Mouse (Mus musculus) cortical plate, adult 2 months (tissue): ENCODE measurements at regions not wholly inside any gene's neighbourhood (a gene's known extent, or its start where the extent isn't known, plus 50 kb on each side); places are given as distances from the start of the nearest gene placed in this dataset.

Experiments
- CTCF ChIP-seq: fragments of 200-500 bp; IDR thresholded peaks from 2 replicates; pipeline ENCODE4 v1.5.1; 2011; ENCODE audit warnings: mild to moderate bottlenecking, control low read depth, low read length; ENCODE audit not compliant: insufficient read depth; ENCODE audit errors: extremely low read depth
- POLR2A ChIP-seq: fragments of 200-500 bp; IDR thresholded peaks from 2 replicates; pipeline ENCODE4 v1.6.1; 2011; ENCODE audit warnings: mild to moderate bottlenecking, low read length, control low read depth; ENCODE audit not compliant: insufficient read depth; ENCODE audit errors: extremely low read depth

DNA sequence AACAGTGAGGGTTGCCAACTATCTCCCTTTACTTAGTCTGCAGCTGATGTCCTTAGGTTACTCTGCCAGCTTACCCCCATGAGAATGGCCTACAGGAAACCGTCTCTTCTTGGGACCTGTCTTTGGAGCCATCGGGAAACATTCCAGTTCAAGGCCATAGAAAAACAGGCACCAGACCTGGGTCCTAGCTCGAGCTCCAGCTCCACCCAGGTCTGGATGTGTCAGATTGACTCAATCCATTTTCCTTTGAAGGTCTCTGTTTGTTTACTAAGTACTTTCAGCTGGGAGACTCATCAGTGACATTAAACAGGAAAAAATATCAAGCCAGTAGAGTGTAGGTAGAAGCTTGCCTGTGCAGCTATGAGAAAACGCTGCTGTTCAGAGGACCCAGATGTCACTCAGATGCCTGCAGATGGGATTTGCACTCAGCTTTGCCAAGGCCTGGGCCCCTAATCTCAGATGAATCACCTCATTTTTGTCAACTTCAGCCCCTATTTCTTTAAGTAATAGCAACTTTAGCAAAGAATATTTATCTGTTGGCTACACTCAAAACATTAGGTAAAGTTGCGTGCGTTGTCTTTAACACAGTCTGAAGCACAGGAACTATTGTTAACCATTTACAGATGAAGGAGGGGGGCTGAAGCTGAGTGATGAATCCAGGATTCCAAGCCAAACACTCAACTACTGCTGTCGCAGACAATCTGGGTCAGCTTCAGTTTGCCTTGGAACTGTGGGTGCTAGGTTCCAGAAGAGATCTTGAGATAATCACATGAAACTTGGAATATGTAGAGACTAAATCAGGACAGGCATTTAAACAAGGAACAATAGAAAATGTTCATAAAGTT, 359.0 kb upstream of the Tnp1 start:
- no peak for TF ChIP-seq CTCF
- no peak for TF ChIP-seq POLR2A
